Mouse (Mus musculus): ENCODE data around the gene Ryr2.

The Ryr2 gene

GRCm38 (mm10) chr13:11928709-11929108 is 178.0 kb downstream of the Ryr2 start:
- peak; percentile 42 for DNase-seq

- no peak for DNase-seq
Observed at GRCm38 (mm10) chr13:11927727-11928126, 179.0 kb downstream of the Ryr2 start.

GRCm38 (mm10) chr13:11926720-11927500 is 179.8 kb downstream of the Ryr2 start:
- DNase-seq: peak; percentile 54

- no peak for DNase-seq
Observed at GRCm38 (mm10) chr13:11926215-11926614, 180.5 kb downstream of the Ryr2 start.

GRCm38 (mm10) chr13:11924732-11925131 is 182.0 kb downstream of the Ryr2 start:
- no peak for DNase-seq

- peak; percentile 58 for DNase-seq
Observed at GRCm38 (mm10) chr13:11920495-11920894, 186.2 kb downstream of the Ryr2 start.

- DNase-seq: no peak
Observed at GRCm38 (mm10) chr13:11919448-11919847, 187.3 kb downstream of the Ryr2 start.

- DNase-seq: no peak
Observed at GRCm38 (mm10) chr13:11915619-11916018, 191.1 kb downstream of the Ryr2 start.

- DNase-seq: no peak
Observed at GRCm38 (mm10) chr13:11914682-11915081, 192.1 kb downstream of the Ryr2 start.

GRCm38 (mm10) chr13:11912208-11912607 is 194.5 kb downstream of the Ryr2 start:
- no peak for DNase-seq

GRCm38 (mm10) chr13:11908123-11908522 is 198.6 kb downstream of the Ryr2 start:
- no peak for DNase-seq

- no peak for DNase-seq
Observed at GRCm38 (mm10) chr13:11905126-11905525, 201.6 kb downstream of the Ryr2 start.

GRCm38 (mm10) chr13:11903272-11903671 is 203.5 kb downstream of the Ryr2 start:
- no peak for DNase-seq

GRCm38 (mm10) chr13:11902856-11903255 is 203.9 kb downstream of the Ryr2 start:
- no peak for DNase-seq

GRCm38 (mm10) chr13:11900631-11901030 is 206.1 kb downstream of the Ryr2 start:
- DNase-seq: no peak

- DNase-seq: no peak
Observed at GRCm38 (mm10) chr13:11895631-11896030, 211.1 kb downstream of the Ryr2 start.

- peak; percentile 78 for DNase-seq
Observed at GRCm38 (mm10) chr13:11891739-11892138, 215.0 kb downstream of the Ryr2 start.

- DNase-seq: no peak
Observed at GRCm38 (mm10) chr13:11891115-11891514, 215.6 kb downstream of the Ryr2 start.

GRCm38 (mm10) chr13:11884175-11884574 is 222.6 kb downstream of the Ryr2 start:
- no peak for DNase-seq

- DNase-seq: no peak
Observed at GRCm38 (mm10) chr13:11882359-11882758, 224.4 kb downstream of the Ryr2 start.

GRCm38 (mm10) chr13:11880503-11881227 is 226.1 kb downstream of the Ryr2 start:
- DNase-seq: no peak

- DNase-seq: no peak
Observed at GRCm38 (mm10) chr13:11879037-11879436, 227.7 kb downstream of the Ryr2 start.

- no peak for DNase-seq
Observed at GRCm38 (mm10) chr13:11874852-11875251, 231.9 kb downstream of the Ryr2 start.

GRCm38 (mm10) chr13:11869971-11870370 is 236.8 kb downstream of the Ryr2 start:
- DNase-seq: no peak
